Mouse (Mus musculus) forebrain, postnatal 0 days (tissue): ENCODE results near the gene Zfpm1. TPM values are rescaled to one million over a fixed set of nuclear protein-coding genes. Genes with fewer than 3 reads are reported as not detected.

Experiments
- ATAC-seq: fragments of 200-750 bp; cut with Nextera tagmentation; 2 replicates; pipeline ENCODE4 v1.8.0; 2017; ENCODE audit warnings: mild to moderate bottlenecking, moderate library complexity
- DNase-seq: peaks from one replicate; pipeline ENCODE4 v3.0.0-alpha.2; 2015
- H3K27ac ChIP-seq: fragments of 300-500 bp; sonication (generic); 2 replicates; pipeline ENCODE4 v1.5.1; 2014; ENCODE audit warnings: low read depth, mild to moderate bottlenecking, antibody characterized with exemption, low read length, moderate library complexity, mixed read lengths
- H3K27me3 ChIP-seq: fragments of 300-500 bp; sonication (generic); 2 replicates; pipeline ENCODE4 v1.6.1; 2014; ENCODE audit warnings: mild to moderate bottlenecking, low read length, mixed read lengths; ENCODE audit not compliant: insufficient read depth
- H3K36me3 ChIP-seq: fragments of 300-500 bp; sonication (generic); 2 replicates; pipeline ENCODE4 v1.6.1; 2014; ENCODE audit warnings: mild to moderate bottlenecking, moderate library complexity; ENCODE audit not compliant: insufficient read depth
- H3K4me1 ChIP-seq: fragments of 300-500 bp; sonication (generic); 2 replicates; pipeline ENCODE4 v1.6.1; 2014; ENCODE audit warnings: antibody characterized with exemption; ENCODE audit not compliant: insufficient read depth
- H3K4me2 ChIP-seq: fragments of 300-500 bp; sonication (generic); 2 replicates; pipeline ENCODE4 v1.6.1; 2014; ENCODE audit warnings: low read depth, mild to moderate bottlenecking, moderate library complexity
- H3K4me3 ChIP-seq: fragments of 300-500 bp; sonication (generic); 2 replicates; pipeline ENCODE4 v1.5.1; 2014; ENCODE audit warnings: low read depth, low read length, mixed read lengths
- H3K9ac ChIP-seq: fragments of 300-500 bp; sonication (generic); 2 replicates; pipeline ENCODE4 v1.6.1; 2014; ENCODE audit warnings: mild to moderate bottlenecking
- H3K9me3 ChIP-seq: fragments of 300-500 bp; sonication (generic); 2 replicates; pipeline ENCODE4 v1.6.1; 2016; ENCODE audit warnings: low read length
- CTCF ChIP-seq: sonication (generic); IDR thresholded peaks from 2 replicates; pipeline ENCODE4 v1.5.1; 2016; ENCODE audit warnings: antibody characterized with exemption, control low read depth, low read depth
- WGBS: fragments of 180-500 bp; shearing (Covaris S2); extraction: QIAGEN DNeasy Blood & Tissue Kit; methylation state at CpG from one replicate; pipeline ENCODE4 v1.1.7; 2014; 5-methylcytosine and 5-hydroxymethylcytosine counted together
- polyA plus RNA-seq: library from polyadenylated mRNA; unstranded; fragments of >200 nt; fragmentation: Nextera tagmentation; extraction: Ambion mirVana; gene quantifications from 2 replicates; pipeline ENCODE4 v1.2.1, GENCODE M21; 2015
- total RNA-seq: library from RNA; depleted of rRNA; stranded (reverse); fragments of >200 nt; gene quantifications from 2 replicates; pipeline ENCODE4 v1.2.3, GENCODE M21; 2014

Gene Zfpm1
- total and polyA plus RNA-seq, 2 experiments from 2014 or later = 1.1 to 10.1 TPM

GRCm38 (mm10) chr8:122304058-122304457 lies 22.1 kb downstream of the Zfpm1 start:
- Histone ChIP-seq H3K9ac (no peak overlapping the region), H3K9me3 (no peaks in the 10 kb centered on the region), H3K4me3 (no peak overlapping the region), H3K4me2 (no peak overlapping the region), H3K4me1 (no peaks in the 10 kb centered on the region), H3K27me3 (no peaks in the 10 kb centered on the region), H3K36me3 (no peaks in the 10 kb centered on the region), H3K27ac (no peak overlapping the region)
- TF ChIP-seq CTCF = no peak
- no peak for ATAC-seq
- no peak for DNase-seq
- WGBS = 18% methylated on average over 3 of the region's 3 CpGs

GRCm38 (mm10) chr8:122306660-122307399 lies 24.9 kb downstream of the Zfpm1 start:
- no peak overlapping the region for H3K4me2 ChIP-seq
- ATAC-seq = no peak
- H3K27me3 ChIP-seq = no peaks in the 10 kb centered on the region
- H3K9ac ChIP-seq = no peak overlapping the region
- 73% methylated on average over 26 of the region's 26 CpGs for WGBS
- no peaks in the 10 kb centered on the region for H3K9me3 ChIP-seq
- H3K4me3 ChIP-seq = no peak overlapping the region
- H3K27ac ChIP-seq = no peak overlapping the region
- H3K36me3 ChIP-seq = no peaks in the 10 kb centered on the region
- TF ChIP-seq CTCF = no peak
- no peaks in the 10 kb centered on the region for H3K4me1 ChIP-seq
- DNase-seq = no peak

- no peaks in the 10 kb centered on the region for H3K36me3 ChIP-seq
- no peak for TF ChIP-seq CTCF
- ATAC-seq = no peak
- H3K4me2 ChIP-seq = no peak overlapping the region
- no peak overlapping the region for H3K4me3 ChIP-seq
- no peak overlapping the region for H3K27ac ChIP-seq
- H3K4me1 ChIP-seq = no peaks in the 10 kb centered on the region
- H3K27me3 ChIP-seq = no peaks in the 10 kb centered on the region
- peak; percentile 38 for DNase-seq
- no peak overlapping the region for H3K9ac ChIP-seq
- 54% methylated on average over 8 of the region's 8 CpGs for WGBS
- H3K9me3 ChIP-seq = no peaks in the 10 kb centered on the region
Measured at GRCm38 (mm10) chr8:122307836-122308235, 25.9 kb downstream of the Zfpm1 start.

- 86% methylated on average over 12 of the region's 12 CpGs for WGBS
- H3K9ac ChIP-seq = no peak overlapping the region
- no peak overlapping the region for H3K4me2 ChIP-seq
- no peak for TF ChIP-seq CTCF
- no peaks in the 10 kb centered on the region for H3K4me1 ChIP-seq
- ATAC-seq (no peak), DNase-seq (no peak)
- no peak overlapping the region for H3K27ac ChIP-seq
- H3K27me3 ChIP-seq = no peaks in the 10 kb centered on the region
- H3K9me3 ChIP-seq = no peaks in the 10 kb centered on the region
- no peaks in the 10 kb centered on the region for H3K36me3 ChIP-seq
- H3K4me3 ChIP-seq = no peak overlapping the region
Measured at GRCm38 (mm10) chr8:122309272-122309671, 27.3 kb downstream of the Zfpm1 start.

- no peak for TF ChIP-seq CTCF
- Histone ChIP-seq H3K36me3 (no peaks in the 10 kb centered on the region), H3K4me3 (no peak overlapping the region), H3K27me3 (no peaks in the 10 kb centered on the region), H3K9ac (no peak overlapping the region), H3K9me3 (no peaks in the 10 kb centered on the region), H3K4me1 (no peaks in the 10 kb centered on the region), H3K4me2 (no peak overlapping the region), H3K27ac (no peak overlapping the region)
- no peak for ATAC-seq
- no peak for DNase-seq
- WGBS = 93% methylated on average over 2 of the region's 2 CpGs
Measured at GRCm38 (mm10) chr8:122311115-122311514, 29.2 kb downstream of the Zfpm1 start.

- TF ChIP-seq CTCF = no peak
- DNase-seq (no peak), ATAC-seq (no peak)
- Histone ChIP-seq H3K9me3 (no peaks in the 10 kb centered on the region), H3K27ac (no peak overlapping the region), H3K4me3 (no peak overlapping the region), H3K4me1 (no peaks in the 10 kb centered on the region), H3K27me3 (no peaks in the 10 kb centered on the region), H3K4me2 (no peak overlapping the region), H3K36me3 (no peaks in the 10 kb centered on the region), H3K9ac (no peak overlapping the region)
- 78% methylated on average over 2 of the region's 2 CpGs for WGBS
Measured at GRCm38 (mm10) chr8:122312553-122312952, 30.6 kb downstream of the Zfpm1 start.

- no peaks in the 10 kb centered on the region for H3K27me3 ChIP-seq
- no peaks in the 10 kb centered on the region for H3K36me3 ChIP-seq
- no peaks in the 10 kb centered on the region for H3K4me1 ChIP-seq
- no peak overlapping the region for H3K9ac ChIP-seq
- no peak overlapping the region for H3K4me3 ChIP-seq
- no peak for TF ChIP-seq CTCF
- WGBS = 75% methylated on average over 12 of the region's 12 CpGs
- ATAC-seq = no peak
- H3K9me3 ChIP-seq = no peaks in the 10 kb centered on the region
- no peak overlapping the region for H3K27ac ChIP-seq
- no peak for DNase-seq
- H3K4me2 ChIP-seq = no peak overlapping the region
Measured at GRCm38 (mm10) chr8:122313310-122313709, 31.4 kb downstream of the Zfpm1 start.
